Mouse (Mus musculus): ENCODE results near the gene Pam. TPM values are rescaled to one million over a fixed set of nuclear protein-coding genes. Genes with fewer than 3 reads are reported as not detected.

Gene Pam
- total RNA-seq, 1 experiment from 2014 or later, result 44.3 TPM

DNA sequence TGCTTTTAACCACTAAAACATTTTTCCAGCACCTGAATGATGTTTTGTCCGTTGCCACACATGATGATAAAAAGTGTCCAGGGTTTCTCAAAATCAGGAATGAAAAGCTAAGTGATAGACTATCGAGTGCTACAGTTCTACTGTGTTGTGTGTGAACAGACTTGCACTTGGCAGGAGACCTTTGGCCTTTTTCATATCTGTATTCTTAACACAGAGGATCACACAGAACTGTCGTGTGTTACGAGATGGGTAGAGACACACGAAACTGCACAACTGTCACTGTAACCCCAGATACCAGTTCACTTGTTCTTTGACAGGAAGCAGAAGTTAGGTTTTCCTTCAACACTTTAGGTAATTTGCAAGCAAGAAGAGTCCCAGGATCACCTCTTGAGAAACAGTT is 232.7 kb downstream of the Pam start:
- no peak for ATAC-seq (replicated peaks; ENCODE audit: low read depth, poor library complexity, severe bottlenecking)

DNA sequence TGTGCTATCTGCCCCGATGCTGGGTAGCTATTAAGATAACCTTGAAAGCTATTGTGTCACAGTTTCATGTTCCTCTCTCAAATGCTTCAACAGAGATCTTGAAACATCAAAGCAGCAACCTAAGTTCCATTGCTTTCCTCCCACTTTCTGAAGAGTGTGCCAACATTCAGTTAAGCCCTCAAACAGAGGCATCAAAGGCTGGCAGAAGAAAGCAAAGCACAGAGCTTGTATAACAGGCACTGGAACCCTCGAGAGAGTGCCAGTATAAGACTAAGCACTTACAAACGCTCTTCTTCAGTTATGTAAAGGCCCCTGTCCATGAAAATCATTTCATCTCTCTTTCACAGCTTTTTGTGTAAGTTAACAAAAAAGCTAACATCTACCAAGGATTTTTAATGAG is 241.2 kb downstream of the Pam start:
- no peak for ATAC-seq (replicated peaks; ENCODE audit: low read depth, poor library complexity, severe bottlenecking)

DNA sequence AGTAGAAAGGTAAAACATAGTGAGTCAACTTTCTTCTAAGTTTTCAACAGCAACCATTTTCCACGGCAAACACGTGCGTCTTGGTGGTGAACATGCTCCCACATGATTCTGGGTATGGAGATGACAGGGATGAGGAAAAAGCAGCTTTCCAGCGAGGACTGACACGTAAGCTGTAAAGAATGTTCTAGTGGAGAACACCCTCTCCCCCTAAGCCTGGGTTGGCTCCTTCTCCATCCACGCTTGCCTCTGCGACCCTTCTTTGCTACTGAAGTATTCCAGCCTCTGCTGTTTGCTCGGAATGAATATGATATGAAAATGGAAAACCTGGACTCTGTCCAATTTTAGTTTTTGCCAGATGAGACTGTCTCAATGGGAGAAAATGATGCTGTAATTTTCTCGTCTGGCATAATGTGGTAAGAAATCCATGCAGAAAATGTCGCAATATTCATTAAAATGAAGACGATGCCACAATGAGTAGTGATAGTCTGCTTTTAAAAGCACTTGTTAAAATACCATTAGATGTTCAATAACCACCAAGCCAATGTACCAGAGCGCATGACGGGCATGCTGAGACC is 243.8 kb downstream of the Pam start:
- ATAC-seq (replicated peaks; ENCODE audit: low read depth, poor library complexity, severe bottlenecking), result no peak

DNA sequence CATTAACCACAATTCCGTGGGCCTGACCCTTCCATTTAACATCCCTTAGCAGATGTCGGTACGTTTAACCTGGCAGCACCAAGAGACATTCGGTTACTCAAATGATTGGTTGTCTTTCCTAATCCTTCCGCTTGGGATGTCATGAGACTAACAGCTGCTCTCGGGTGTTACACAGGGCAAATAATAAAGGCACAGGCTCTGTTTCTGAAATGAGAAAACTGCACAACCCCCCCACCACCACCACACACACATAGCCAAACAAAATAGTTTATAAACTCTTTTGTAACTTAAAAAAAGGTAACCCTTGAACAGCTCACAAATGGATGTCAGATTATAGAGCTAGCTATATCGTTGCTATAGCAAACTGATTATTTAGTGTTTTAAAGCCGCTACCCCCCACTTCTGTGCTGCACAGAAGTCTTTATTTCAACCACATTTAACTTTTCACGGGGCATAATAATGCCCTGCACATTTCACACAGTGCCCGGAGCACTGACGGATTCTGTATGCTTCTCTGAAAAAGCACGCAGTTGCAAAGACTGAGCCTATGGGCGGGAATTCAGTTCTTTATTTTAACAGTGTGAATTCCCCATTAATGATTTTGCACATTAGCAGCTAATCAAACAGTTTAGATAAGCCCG is 246.7 kb downstream of the Pam start:
- no peak for ATAC-seq (replicated peaks; ENCODE audit: low read depth, poor library complexity, severe bottlenecking)

DNA sequence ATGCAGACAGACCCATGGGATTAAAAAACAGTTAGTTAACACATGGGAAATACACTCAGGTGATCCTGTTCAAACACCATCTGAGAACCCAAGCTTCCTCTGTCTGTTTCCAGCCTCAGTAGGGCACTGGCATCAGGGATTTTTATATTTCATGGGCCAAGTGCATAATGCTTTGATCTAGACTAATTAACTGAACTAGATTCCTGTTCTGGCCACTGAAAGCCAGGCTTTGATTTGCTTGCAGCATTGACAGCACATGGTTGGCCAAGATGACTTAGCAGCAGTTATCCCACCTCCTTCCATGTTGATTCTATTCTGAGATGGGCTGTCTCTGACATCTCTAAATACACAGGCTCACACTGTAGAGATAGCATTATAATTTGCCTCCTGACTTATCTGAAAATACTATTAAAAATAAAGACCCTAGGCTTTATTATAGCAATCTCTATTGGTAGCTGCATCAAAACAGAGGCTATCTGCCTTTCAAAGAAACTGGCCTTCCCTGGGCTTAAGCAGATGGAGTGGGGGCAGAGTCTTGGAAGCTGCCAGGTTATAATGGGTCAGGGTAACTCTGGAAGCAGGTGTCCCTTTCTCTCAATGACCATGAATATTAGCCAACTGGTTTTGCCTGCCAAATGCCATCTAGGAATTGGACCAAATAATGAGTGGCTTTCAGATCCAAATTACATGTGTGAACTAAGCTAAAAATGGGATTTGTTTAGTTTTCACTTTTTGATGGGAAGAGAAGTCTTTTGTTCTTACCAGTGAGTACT is 252.0 kb downstream of the Pam start:
- ATAC-seq (replicated peaks; ENCODE audit: low read depth, poor library complexity, severe bottlenecking), result no peak

DNA sequence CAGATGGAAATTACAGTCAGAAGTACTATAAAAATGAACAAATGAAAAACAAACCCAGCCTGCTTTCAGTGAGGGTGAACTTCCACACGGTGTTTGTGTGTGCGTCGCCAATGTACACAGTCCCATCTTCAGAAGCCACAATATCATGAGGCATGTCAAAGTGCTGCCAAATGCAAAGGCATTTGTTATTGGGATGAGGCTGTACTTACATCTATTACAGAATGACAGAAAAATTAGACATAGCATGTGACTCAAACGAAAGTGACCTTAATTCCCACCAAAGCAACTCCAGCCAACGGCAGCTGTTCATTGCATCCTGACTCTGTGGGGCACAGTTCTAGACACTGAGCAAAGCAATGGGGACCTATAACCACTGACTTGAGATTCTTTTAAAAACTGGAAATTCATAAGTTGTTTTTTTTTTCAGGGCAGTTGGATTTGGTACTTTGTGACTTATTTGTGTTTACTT is 261.1 kb downstream of the Pam start:
- ATAC-seq (replicated peaks; ENCODE audit: low read depth, poor library complexity, severe bottlenecking), result no peak

DNA sequence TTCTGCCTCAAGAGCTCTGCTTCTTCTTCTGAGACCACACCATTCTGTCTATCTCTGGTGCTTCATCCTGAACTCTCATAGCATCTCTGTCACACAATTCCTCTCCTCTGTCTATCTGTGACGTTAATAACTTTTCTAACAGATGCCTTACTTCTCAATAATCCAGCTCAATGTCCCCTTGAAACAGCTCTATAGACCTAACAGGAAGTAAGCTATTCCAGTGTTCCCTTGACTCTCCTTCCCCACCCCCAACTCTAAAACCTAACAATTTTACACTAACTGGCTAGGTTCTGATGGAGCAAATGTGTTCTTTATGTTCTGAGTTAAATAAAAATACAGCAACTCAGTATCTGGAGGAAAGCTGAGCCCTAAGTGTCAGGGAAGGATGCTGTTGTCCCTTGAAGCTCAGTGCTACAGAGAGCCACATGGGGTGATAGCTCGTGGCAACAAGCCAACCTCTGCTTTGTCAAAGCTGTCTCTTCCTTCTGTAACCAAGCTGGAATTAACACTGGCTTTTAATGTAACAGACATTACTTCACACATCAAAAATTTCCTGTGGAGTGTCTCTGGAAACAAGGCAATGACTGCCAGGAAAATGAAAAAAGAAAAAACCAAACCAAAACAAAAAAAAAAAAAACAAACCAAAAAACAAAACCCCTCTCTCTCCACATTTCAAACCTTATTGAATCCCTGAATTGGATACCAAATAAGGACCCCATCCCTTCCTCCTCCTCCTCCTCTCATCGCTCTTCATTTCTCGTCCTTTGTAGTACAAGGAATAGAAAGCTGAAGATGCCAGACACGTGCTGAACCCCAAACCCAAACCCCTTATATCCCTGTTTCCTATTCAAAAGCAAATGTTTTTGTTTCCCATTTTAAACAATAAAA is 261.7 kb downstream of the Pam start:
- ATAC-seq (replicated peaks; ENCODE audit: low read depth, poor library complexity, severe bottlenecking), result no peak

DNA sequence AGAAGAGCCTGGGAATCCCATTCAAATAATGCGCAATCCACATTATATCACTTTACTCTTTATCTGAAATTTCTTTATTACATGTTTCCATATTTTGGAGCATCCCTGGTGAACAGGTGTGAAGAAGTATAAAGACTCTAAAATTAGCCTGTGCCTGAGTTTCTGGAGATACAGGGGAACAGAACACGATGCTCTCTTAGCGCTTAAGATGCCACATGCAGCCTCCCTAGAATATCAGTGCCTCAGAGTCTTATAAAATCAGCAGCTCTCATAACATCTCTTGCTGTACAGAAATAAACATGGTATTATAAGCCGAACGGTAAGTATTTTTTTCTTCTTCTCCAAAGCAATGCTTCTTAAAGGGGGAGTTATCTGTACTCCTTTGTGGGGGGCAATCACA is 267.4 kb downstream of the Pam start:
- no peak for ATAC-seq (replicated peaks; ENCODE audit: low read depth, poor library complexity, severe bottlenecking)

DNA sequence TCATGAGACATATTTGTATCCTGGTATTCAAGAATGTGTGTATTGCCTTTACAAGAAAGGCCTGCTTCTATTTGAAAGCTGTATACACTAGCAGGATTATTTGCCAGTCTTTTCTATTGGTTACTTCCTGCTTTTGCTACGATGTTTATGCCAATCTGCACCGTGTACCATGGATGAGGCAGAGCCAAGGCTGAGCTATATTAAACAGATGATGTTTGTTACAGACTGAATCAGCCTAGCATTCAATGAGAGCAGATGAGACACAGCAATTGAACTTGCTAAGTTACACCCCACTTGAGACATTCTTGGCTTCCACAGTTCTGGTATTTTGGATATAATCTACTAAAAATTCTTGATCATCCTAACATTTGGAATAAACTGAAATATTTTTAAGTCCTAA is 267.9 kb downstream of the Pam start:
- no peak for ATAC-seq (replicated peaks; ENCODE audit: low read depth, poor library complexity, severe bottlenecking)

DNA sequence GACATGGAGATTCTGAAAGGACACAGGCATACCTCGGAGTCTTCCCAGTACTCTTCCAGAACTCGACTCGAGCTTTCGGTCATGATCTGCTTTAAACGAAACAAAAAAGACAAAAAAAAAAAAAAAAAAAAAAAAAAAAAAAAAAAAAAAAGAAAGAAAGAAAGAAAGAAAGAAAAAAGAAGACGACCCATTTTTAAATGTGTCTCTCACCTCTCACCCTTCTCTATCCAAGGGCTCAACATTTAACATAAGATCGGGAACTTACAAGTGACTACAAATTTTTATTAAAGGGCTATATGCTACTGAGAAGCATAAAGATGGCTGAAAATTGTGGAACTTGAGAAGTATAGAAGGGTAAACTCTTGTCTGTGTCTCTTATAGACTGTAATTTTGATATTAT is 272.5 kb downstream of the Pam start:
- ATAC-seq (replicated peaks; ENCODE audit: low read depth, poor library complexity, severe bottlenecking), result no peak

DNA sequence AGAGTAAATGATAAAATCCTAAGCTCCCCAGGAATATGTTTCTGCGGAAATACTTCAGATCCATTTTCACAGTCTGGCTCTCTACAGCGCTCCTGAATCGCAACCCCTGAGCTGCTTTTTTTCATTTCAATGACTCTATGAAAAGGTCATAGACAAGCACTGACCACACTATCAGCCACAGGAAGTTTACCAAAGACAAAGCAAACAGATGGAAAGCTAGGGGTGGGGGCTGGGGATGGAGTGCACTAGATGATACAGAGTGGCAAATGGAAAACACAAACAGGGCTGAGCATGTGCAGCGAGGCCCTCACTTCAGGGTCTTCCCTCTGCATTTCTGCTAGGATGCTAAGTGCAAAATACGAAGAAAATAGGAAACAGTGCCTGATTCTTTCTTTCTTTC is 273.2 kb downstream of the Pam start:
- ATAC-seq (replicated peaks; ENCODE audit: low read depth, poor library complexity, severe bottlenecking), result no peak

DNA sequence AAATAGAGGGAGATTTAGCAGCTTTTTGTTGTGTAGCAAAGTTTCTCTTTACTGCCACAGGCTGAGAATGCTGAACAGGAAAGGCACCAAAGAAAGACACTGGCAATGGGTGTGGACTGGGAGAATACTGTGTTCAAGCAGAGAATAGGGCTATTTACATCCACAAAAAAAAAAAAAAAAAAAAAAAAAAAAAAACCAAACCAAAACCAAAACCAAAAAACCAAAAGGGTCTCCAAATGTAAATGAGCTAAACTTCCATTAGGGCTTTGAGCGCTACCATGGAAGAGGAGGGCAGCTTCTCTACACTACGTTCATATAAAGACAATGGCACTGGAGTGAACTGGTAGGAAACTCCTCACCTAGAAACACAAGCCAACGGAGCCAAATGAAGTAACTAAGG is 274.2 kb downstream of the Pam start:
- no peak for ATAC-seq (replicated peaks; ENCODE audit: low read depth, poor library complexity, severe bottlenecking)

DNA sequence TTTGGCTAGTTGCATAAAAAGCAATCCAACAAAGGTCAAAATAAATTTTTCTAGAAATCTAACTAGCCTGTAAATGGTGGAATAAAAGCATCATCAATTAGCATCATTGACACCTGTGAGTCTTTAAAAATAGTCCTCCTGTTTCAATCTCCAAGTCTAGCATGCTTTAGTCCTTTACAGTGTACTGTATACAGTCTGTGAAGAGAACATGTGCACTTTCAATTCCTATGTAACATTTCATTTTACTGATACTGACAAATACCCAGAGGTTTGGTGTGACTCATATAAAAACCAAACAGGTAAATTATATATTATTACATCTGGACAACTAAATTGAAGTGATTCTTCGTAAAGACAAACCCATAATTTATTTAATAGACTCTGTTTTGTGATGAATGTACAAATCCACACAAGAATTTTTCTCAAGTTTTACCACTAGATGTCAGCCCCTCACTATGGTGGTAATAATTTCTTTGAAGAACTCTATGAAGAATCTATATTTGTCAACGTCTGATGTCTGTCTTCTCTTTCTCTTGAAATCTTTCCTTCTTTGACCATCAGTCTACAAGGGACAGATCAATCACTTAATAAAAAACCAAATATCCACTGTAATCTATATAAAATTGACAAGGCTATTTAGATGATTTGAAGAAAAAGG is 286.1 kb downstream of the Pam start:
- peak; percentile 62; the same call in 1 of the 2 replicates for ATAC-seq (replicated peaks; ENCODE audit: low read depth, poor library complexity, severe bottlenecking)

DNA sequence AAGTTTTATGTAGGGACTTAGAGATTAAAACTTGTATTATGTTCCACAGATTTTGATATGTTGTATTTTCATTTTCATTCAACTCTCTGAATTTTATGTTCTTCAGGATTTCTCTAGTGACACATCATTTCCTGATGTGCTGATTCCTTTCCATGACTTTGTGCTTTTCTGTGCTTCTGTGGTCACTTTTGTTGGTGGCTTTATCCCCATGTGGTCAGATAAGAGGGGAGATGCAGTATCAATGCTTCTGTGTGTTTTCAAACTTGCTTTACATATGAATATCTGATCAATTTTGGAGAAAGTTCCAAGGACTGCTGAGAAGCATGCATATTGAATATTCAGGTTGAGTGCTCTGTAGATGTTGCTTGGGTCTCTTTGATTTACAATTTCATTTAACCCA is 290.9 kb downstream of the Pam start:
- 0 out of 2 replicates have a peak, but pooled peaks have one; percentile 39 for ATAC-seq (replicated peaks; ENCODE audit: low read depth, poor library complexity, severe bottlenecking)

DNA sequence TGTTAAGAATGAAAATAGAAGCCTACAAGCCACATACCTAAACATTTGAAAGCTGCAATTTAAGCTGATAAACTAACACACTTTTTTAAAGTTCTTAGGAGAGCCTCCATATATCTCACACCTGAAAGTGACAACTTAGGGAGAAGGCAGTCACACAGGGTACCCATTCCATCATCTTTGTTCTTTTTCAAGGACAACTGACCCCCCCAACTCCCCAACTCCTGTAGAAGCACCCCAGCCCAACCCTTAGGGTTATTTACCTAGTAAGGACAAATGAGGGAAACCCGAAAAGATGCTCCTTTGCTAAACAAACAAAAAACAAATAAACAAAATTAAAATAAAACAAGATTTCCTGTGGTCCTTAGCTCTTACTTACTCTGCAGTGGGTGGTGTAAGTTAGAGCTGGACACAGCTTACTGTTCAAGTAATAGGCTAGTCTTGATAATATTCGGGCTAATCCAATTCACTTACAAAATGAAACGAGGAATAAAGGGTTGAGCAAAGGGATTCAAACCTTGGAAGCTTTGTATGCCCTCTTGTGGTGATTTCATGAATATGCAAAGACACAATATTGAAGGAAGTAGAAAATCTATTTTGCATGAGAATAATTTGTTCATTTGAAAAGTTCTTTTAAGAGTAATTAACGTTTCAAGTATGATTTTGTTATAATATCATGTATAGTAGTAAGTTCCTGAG is 293.1 kb downstream of the Pam start:
- peak; percentile 81 for ATAC-seq (replicated peaks; ENCODE audit: low read depth, poor library complexity, severe bottlenecking)

DNA sequence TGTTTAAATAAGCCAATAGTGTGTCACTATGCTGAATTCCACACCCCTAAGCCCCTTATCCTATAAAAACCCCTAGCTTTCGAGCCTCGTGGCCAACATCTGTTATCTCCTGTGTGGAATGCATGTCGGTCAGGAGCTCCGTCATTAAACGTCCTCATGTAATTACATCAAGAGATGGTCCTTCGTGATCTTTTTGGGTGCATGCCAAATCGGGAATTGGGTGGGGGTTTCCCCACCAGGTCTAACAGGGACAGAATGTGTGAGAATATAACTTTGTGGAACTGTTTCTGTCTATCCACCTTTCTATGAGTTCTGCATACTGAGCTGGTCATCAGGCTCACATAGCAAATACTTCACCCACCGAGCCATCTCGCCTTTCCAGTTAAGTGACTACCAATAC is 299.5 kb downstream of the Pam start:
- no peak for ATAC-seq (replicated peaks; ENCODE audit: low read depth, poor library complexity, severe bottlenecking)

DNA sequence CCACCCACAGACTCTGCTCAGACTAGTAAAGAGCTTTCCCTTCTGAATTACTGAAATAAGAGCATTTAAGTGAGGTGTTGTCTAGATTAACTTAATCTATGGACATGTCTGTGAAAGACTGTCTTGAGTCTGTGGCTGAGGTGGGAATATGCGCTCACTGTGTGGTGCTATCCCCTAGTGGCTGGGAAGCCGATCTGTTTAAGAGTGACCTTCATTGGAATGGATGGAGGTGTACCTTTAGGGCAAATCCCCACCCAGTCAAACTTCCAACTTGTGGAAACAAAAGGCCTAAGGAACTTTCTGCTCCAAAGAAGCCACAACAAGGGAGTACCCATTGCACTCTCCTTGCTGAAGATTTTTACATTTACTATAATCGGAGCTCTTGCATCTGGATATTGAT is 301.3 kb downstream of the Pam start:
- ATAC-seq (replicated peaks; ENCODE audit: low read depth, poor library complexity, severe bottlenecking), result no peak

DNA sequence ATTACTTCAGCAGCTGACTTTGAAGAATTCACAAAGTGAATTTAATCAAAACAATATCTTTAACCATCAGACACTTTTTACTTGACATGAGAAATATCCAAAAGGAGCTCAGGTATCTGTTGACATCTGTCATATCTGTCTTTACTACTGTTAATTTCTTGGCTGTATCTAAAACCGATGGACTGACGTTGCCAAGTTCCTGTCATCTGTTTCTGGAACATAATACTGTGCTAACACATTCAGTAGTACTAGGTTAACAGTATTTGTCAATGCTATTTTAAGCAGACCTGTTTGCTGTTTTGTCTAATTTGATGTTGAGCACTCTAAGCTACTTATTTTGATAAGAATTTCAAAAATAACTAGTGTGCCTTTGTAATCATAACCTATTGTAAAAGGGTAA is 307.0 kb downstream of the Pam start:
- ATAC-seq (replicated peaks; ENCODE audit: low read depth, poor library complexity, severe bottlenecking), result no peak

DNA sequence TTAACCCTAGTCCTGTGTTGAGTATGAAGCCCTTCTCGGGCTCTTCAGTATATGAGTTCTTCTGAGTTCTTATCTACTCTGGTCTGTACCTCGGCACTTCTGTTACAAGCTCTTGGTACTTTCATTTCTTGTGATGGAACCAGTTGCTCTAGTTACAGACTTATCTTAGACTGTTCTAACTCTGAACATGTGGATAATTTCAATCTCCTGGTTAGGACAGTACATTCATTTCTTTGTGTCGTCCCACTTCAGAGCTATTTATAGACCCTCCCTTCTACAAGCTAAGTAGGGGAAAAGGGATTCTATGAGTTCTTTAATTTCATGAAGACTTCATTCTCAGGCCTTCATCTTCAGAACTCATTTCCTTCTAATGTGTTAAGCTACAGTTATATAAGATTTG is 307.8 kb downstream of the Pam start:
- no peak for ATAC-seq (replicated peaks; ENCODE audit: low read depth, poor library complexity, severe bottlenecking)

Data from common myeloid progenitor, adult 5-6 weeks (primary cell).